Mouse (Mus musculus): Measurements from ENCODE around the gene Olfr885. TPM values are rescaled to one million over a fixed set of nuclear protein-coding genes. Genes with fewer than 3 reads are reported as not detected.

Olfr885 gene
- not detected in 2 replicates for polyA plus RNA-seq (2016; fragmentation: Nextera tagmentation; extraction: Ambion mirVana)

DNA sequence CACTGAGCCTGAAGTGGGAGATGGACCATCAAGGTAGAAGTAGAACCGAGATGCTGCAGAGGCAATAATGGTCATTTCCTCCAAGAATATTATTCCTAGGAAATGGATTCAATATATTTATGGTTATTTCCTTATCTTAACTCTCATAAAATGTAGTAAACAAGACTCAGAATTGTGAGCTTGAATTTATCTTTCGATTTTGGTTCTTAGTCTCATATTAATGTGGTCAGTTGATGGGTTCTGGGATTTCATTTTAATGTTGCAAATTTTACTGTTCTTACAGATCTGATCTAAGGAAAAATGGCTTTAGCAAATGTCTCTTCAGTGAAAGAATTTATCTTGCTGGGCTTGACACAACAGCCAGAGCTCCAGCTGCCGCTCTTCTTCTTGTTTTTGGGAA is at the start of gene Olfr885:
Gene Olfr885 (plus strand): TSS at position 301 of the 400 bp plus-strand sequence.
- 94% methylated on average over 3 of the region's 3 CpGs for WGBS
- Histone ChIP-seq H3K27me3 (no peaks in the 10 kb centered on the region), H3K9ac (no peak within 1 kb of the TSS), H3K27ac (no peak within 1 kb of the TSS), H3K36me3 (no peaks in the 10 kb centered on the region), H3K4me2 (replicated peaks) (no peak within 1 kb of the TSS), H3K9me3 (replicated peaks) (no peaks in the 10 kb centered on the region), H3K4me1 (no peaks in the 10 kb centered on the region), H3K4me3 (no peak within 1 kb of the TSS)
- no peak for ATAC-seq (ENCODE audit: low FRiP score)

DNA sequence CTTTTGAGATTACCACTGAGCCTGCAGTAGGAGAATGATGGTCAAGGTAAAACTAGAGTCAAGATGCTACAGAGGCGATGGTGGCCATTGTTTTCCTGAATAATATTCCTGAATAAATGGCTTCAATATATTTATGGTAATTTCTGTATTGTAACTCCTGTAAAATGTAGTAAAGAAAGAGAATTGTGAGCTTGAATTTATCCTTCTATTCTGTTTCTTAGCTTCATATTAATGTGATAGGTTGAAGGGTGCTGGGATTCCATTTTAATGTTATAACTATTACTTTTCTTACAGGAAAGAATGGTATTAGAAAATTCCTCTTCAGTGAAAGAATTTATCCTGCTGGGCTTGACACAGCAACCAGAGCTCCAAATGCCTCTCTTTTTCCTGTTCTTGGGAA is 35.6 kb upstream of the Olfr885 start, which contains the start of gene Olfr883:
Gene Olfr883 (plus strand): TSS at position 301 of the 400 bp plus-strand sequence.
- no peak for ATAC-seq (ENCODE audit: low FRiP score)

DNA sequence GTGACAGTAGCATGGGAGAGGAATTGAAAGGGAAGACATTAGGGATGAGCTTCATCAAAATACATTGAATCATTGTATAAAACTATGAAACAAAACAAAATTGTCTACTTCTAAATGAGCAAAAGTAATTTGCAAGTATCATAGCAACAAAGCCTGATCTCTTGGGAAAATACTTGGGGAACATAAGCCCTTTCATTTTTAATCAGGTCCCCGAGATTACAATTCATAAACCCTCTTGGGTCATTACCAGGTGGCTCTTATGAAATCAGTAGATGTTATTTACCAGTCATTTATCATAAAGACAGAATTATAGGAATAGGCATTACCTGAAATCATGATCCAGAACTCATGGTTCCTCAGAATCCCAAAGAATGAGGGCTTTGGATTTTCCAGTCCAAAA is 14.9 kb upstream of the Olfr885 start, which contains the start of gene Olfr884:
Gene Olfr884 (plus strand): TSS at position 301 of the 400 bp plus-strand sequence.
- H3K27me3 ChIP-seq, result no peaks in the 10 kb centered on the region
- ATAC-seq (ENCODE audit: low FRiP score), result no peak
- H3K27ac ChIP-seq, result no peak within 1 kb of the TSS
- 47% methylated on average over 1 of the region's 1 CpGs for WGBS
- no peak within 1 kb of the TSS for H3K9ac ChIP-seq
- H3K4me3 ChIP-seq, result no peak within 1 kb of the TSS
- no peaks in the 10 kb centered on the region for H3K9me3 ChIP-seq (replicated peaks)
- H3K36me3 ChIP-seq, result no peaks in the 10 kb centered on the region
- H3K4me1 ChIP-seq, result no peaks in the 10 kb centered on the region
- H3K4me2 ChIP-seq (replicated peaks), result no peak within 1 kb of the TSS

More for the DNA sequence above, 35.6 kb upstream of the Olfr885 start, which contains the start of gene Olfr883:
- Histone ChIP-seq H3K36me3 (no peaks in the 10 kb centered on the region), H3K9me3 (replicated peaks) (no peaks in the 10 kb centered on the region), H3K4me1 (no peaks in the 10 kb centered on the region), H3K4me2 (replicated peaks) (no peak within 1 kb of the TSS), H3K27ac (no peak within 1 kb of the TSS), H3K27me3 (no peaks in the 10 kb centered on the region), H3K4me3 (no peak within 1 kb of the TSS), H3K9ac (no peak within 1 kb of the TSS)
- WGBS, result 94% methylated on average over 1 of the region's 1 CpGs

DNA sequence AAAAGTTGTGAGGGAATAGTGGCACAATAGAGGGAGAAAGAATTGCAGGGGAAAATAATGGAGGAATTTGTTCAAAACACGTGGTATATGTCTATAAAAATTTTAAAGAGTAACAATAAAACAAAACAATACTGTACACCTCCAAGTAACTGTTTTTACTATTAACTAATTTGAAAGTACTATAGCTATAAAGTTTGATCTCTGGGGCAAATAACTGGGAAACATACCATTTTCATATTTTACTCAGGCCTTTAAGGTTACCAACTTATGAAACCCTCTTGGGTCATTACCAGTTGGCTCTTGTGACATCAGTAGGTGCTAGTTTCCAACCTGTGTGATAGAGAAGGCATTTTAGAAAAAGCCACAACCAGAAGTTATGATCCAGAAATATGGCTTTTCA is 22.6 kb downstream of the Olfr885 start, which contains the start of gene Olfr887:
Gene Olfr887 (plus strand): TSS at position 301 of the 400 bp plus-strand sequence.
- Histone ChIP-seq H3K36me3 (no peaks in the 10 kb centered on the region), H3K4me2 (replicated peaks) (no peak within 1 kb of the TSS), H3K27ac (no peak within 1 kb of the TSS), H3K9me3 (replicated peaks) (no peaks in the 10 kb centered on the region), H3K9ac (no peak within 1 kb of the TSS), H3K4me3 (no peak within 1 kb of the TSS), H3K27me3 (no peaks in the 10 kb centered on the region), H3K4me1 (no peaks in the 10 kb centered on the region)
- 91% methylated on average over 1 of the region's 1 CpGs for WGBS
- no peak for ATAC-seq (ENCODE audit: low FRiP score)

DNA sequence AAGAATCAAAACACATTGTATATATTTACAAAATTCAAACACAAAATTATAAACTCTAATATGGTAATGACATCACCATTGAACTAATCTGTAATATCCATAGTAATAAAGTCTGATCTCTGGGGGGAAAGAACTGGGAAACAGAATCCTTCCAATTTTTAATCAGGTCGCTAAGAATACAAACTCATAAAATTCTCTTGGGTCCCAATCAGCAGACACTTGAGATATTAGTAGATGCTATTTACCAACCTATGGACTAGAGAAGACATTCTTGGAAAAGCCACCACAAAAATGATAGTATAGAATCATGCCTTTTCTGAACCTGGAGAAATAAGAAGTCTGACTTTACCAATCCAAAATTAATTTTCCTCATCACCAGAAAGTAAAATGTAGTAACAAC is 46.7 kb downstream of the Olfr885 start, which contains the start of gene Olfr888:
Gene Olfr888 (plus strand): TSS at position 301 of the 400 bp plus-strand sequence.
- no peak for ATAC-seq (ENCODE audit: low FRiP score)
- 97% methylated on average over 1 of the region's 1 CpGs for WGBS
- Histone ChIP-seq H3K4me2 (replicated peaks) (no peak within 1 kb of the TSS), H3K4me3 (no peak within 1 kb of the TSS), H3K27ac (no peak within 1 kb of the TSS), H3K9me3 (replicated peaks) (no peaks in the 10 kb centered on the region), H3K4me1 (no peaks in the 10 kb centered on the region), H3K36me3 (no peaks in the 10 kb centered on the region), H3K9ac (no peak within 1 kb of the TSS), H3K27me3 (no peaks in the 10 kb centered on the region)

Other genes with a start within 250 kb of the Olfr885 start
- gene Olfr877, start 207.1 kb upstream of the Olfr885 start, polyA plus RNA-seq (2016; fragmentation: Nextera tagmentation; extraction: Ambion mirVana), result not detected in 2 replicates
- not detected in 2 replicates for gene Olfr145, start 164.6 kb upstream of the Olfr885 start, polyA plus RNA-seq (2016; fragmentation: Nextera tagmentation; extraction: Ambion mirVana)
- not detected in 2 replicates for gene Olfr878, start 143.5 kb upstream of the Olfr885 start, polyA plus RNA-seq (2016; fragmentation: Nextera tagmentation; extraction: Ambion mirVana)
- not detected in 2 replicates for gene Olfr881, start 69.5 kb upstream of the Olfr885 start, polyA plus RNA-seq (2016; fragmentation: Nextera tagmentation; extraction: Ambion mirVana)
- not detected in 2 replicates for gene Olfr883, start 35.5 kb upstream of the Olfr885 start, polyA plus RNA-seq (2016; fragmentation: Nextera tagmentation; extraction: Ambion mirVana)
- gene Olfr884, start 14.8 kb upstream of the Olfr885 start, polyA plus RNA-seq (2016; fragmentation: Nextera tagmentation; extraction: Ambion mirVana), result not detected in 2 replicates
- gene Olfr887, start 22.8 kb downstream of the Olfr885 start, polyA plus RNA-seq (2016; fragmentation: Nextera tagmentation; extraction: Ambion mirVana), result not detected in 2 replicates
- gene Olfr888, start 46.8 kb downstream of the Olfr885 start, polyA plus RNA-seq (2016; fragmentation: Nextera tagmentation; extraction: Ambion mirVana), result not detected in 2 replicates
- 0.05 TPM in 1 of 2 replicates, not detected in the other for gene Olfr889, start 53.9 kb downstream of the Olfr885 start, polyA plus RNA-seq (2016; fragmentation: Nextera tagmentation; extraction: Ambion mirVana)
- gene Olfr890, start 81.2 kb downstream of the Olfr885 start, polyA plus RNA-seq (2016; fragmentation: Nextera tagmentation; extraction: Ambion mirVana), result not detected in 2 replicates
- not detected in 2 replicates for gene Olfr891, start 119.5 kb downstream of the Olfr885 start, polyA plus RNA-seq (2016; fragmentation: Nextera tagmentation; extraction: Ambion mirVana)
- not detected in 2 replicates for gene Olfr893, start 147.0 kb downstream of the Olfr885 start, polyA plus RNA-seq (2016; fragmentation: Nextera tagmentation; extraction: Ambion mirVana)
- gene Olfr894, start 156.7 kb downstream of the Olfr885 start, polyA plus RNA-seq (2016; fragmentation: Nextera tagmentation; extraction: Ambion mirVana), result not detected in 2 replicates
- not detected in 2 replicates for gene Olfr143, start 191.5 kb downstream of the Olfr885 start, polyA plus RNA-seq (2016; fragmentation: Nextera tagmentation; extraction: Ambion mirVana)
- not detected in 2 replicates for gene Olfr895, start 206.5 kb downstream of the Olfr885 start, polyA plus RNA-seq (2016; fragmentation: Nextera tagmentation; extraction: Ambion mirVana)
- not detected in 2 replicates for gene Olfr896-ps1, start 229.8 kb downstream of the Olfr885 start, polyA plus RNA-seq (2016; fragmentation: Nextera tagmentation; extraction: Ambion mirVana)